Mouse (Mus musculus): ENCODE data around the gene Pten. TPM values are rescaled to one million over a fixed set of nuclear protein-coding genes. Genes with fewer than 3 reads are reported as not detected.
A peak's percentile ranks its signal among the peaks of the same experiment; 100 is the strongest.

Pten gene
- polyA plus RNA-seq, 1 experiment from 2014 or later, result 2.4 TPM

- Histone ChIP-seq H3K36me3 (replicated peaks) (no peaks in the 10 kb centered on the region), H3K9ac (no peak overlapping the region), H3K27ac (replicated peaks) (no peak overlapping the region), H3K27me3 (peaks cover 19% of the 10 kb centered on the region), H3K4me1 (replicated peaks) (no peaks in the 10 kb centered on the region), H3K9me3 (replicated peaks) (no peaks in the 10 kb centered on the region), H3K4me2 (no peak overlapping the region), H3K4me3 (replicated peaks) (no peak overlapping the region)
- ATAC-seq (ENCODE audit: insufficient read depth), result no peak
- 13% methylated on average over 22 of the region's 22 CpGs for whole genome bisulfite sequencing (ENCODE audit: insufficient replicate concordance)
Measured at GRCm38 (mm10) chr19:32726451-32727325, 30.6 kb upstream of the Pten start.

GRCm38 (mm10) chr19:32729785-32730184 lies 27.5 kb upstream of the Pten start:
- H3K4me3 ChIP-seq (replicated peaks), result no peak overlapping the region
- no peaks in the 10 kb centered on the region for H3K36me3 ChIP-seq (replicated peaks)
- no peak for ATAC-seq (ENCODE audit: insufficient read depth)
- H3K4me1 ChIP-seq (replicated peaks), result no peaks in the 10 kb centered on the region
- H3K27ac ChIP-seq (replicated peaks), result no peak overlapping the region
- no peak overlapping the region for H3K9ac ChIP-seq
- H3K4me2 ChIP-seq, result no peak overlapping the region
- H3K9me3 ChIP-seq (replicated peaks), result no peaks in the 10 kb centered on the region
- peaks cover 19% of the 10 kb centered on the region for H3K27me3 ChIP-seq
- 62% methylated on average over 4 of the region's 4 CpGs for WGBS (ENCODE audit: insufficient replicate concordance)

- H3K4me2 ChIP-seq, result no peak overlapping the region
- no peaks in the 10 kb centered on the region for H3K4me1 ChIP-seq (replicated peaks)
- no peak overlapping the region for H3K9ac ChIP-seq
- no peak for ATAC-seq (ENCODE audit: insufficient read depth)
- H3K36me3 ChIP-seq (replicated peaks), result no peaks in the 10 kb centered on the region
- no peaks in the 10 kb centered on the region for H3K9me3 ChIP-seq (replicated peaks)
- H3K27ac ChIP-seq (replicated peaks), result no peak overlapping the region
- H3K27me3 ChIP-seq, result peaks cover under 1% of the 10 kb centered on the region; the same call in 1 of the 2 replicates
- H3K4me3 ChIP-seq (replicated peaks), result no peak overlapping the region
Measured at GRCm38 (mm10) chr19:32732922-32733321, 24.4 kb upstream of the Pten start.

- no peak overlapping the region for H3K27ac ChIP-seq (replicated peaks)
- H3K4me1 ChIP-seq (replicated peaks), result no peaks in the 10 kb centered on the region
- no peaks in the 10 kb centered on the region for H3K27me3 ChIP-seq
- H3K36me3 ChIP-seq (replicated peaks), result no peaks in the 10 kb centered on the region
- 65% methylated on average over 7 of the region's 7 CpGs for WGBS (ENCODE audit: insufficient replicate concordance)
- H3K4me2 ChIP-seq, result no peak overlapping the region
- H3K9ac ChIP-seq, result no peak overlapping the region
- no peak for ATAC-seq (ENCODE audit: insufficient read depth)
- no peak overlapping the region for H3K4me3 ChIP-seq (replicated peaks)
- H3K9me3 ChIP-seq (replicated peaks), result no peaks in the 10 kb centered on the region
Measured at GRCm38 (mm10) chr19:32737844-32738243, 19.5 kb upstream of the Pten start.

GRCm38 (mm10) chr19:32739686-32740085 lies 17.6 kb upstream of the Pten start, which contains the start of gene Atad1:
TSS of gene Atad1 (minus strand) at chr19:32739786.
- no peak for ATAC-seq (ENCODE audit: insufficient read depth)
- Histone ChIP-seq H3K4me3 (replicated peaks) (no peak within 1 kb of the TSS), H3K4me2 (no peak within 1 kb of the TSS), H3K27me3 (no peaks in the 10 kb centered on the region), H3K4me1 (replicated peaks) (no peaks in the 10 kb centered on the region), H3K9me3 (replicated peaks) (no peaks in the 10 kb centered on the region), H3K9ac (no peak within 1 kb of the TSS), H3K36me3 (replicated peaks) (no peaks in the 10 kb centered on the region), H3K27ac (replicated peaks) (no peak within 1 kb of the TSS)
- 69% methylated on average over 4 of the region's 4 CpGs for WGBS (ENCODE audit: insufficient replicate concordance)

- Histone ChIP-seq H3K4me2 (no peak overlapping the region), H3K27me3 (no peaks in the 10 kb centered on the region), H3K9ac (no peak overlapping the region), H3K27ac (replicated peaks) (no peak overlapping the region), H3K36me3 (replicated peaks) (no peaks in the 10 kb centered on the region), H3K4me1 (replicated peaks) (no peaks in the 10 kb centered on the region), H3K9me3 (replicated peaks) (no peaks in the 10 kb centered on the region), H3K4me3 (replicated peaks) (no peak overlapping the region)
- 41% methylated on average over 4 of the region's 4 CpGs for WGBS (ENCODE audit: insufficient replicate concordance)
- no peak for ATAC-seq (ENCODE audit: insufficient read depth)
Measured at GRCm38 (mm10) chr19:32740641-32741345, 16.5 kb upstream of the Pten start.

- Histone ChIP-seq H3K4me1 (replicated peaks) (peaks cover 2% of the 10 kb centered on the region; the same call in 1 of the 2 replicates), H3K27ac (replicated peaks) (no peak overlapping the region), H3K27me3 (peaks cover 8% of the 10 kb centered on the region), H3K9me3 (replicated peaks) (no peaks in the 10 kb centered on the region), H3K4me2 (no peak overlapping the region), H3K9ac (no peak overlapping the region), H3K4me3 (replicated peaks) (no peak overlapping the region), H3K36me3 (replicated peaks) (no peaks in the 10 kb centered on the region)
- ATAC-seq (ENCODE audit: insufficient read depth), result no peak
- 30% methylated on average over 6 of the region's 6 CpGs for WGBS (ENCODE audit: insufficient replicate concordance)
Measured at GRCm38 (mm10) chr19:32749425-32749824, 7.9 kb upstream of the Pten start.

GRCm38 (mm10) chr19:32752357-32752756 lies 4.9 kb upstream of the Pten start:
- peaks cover 10% of the 10 kb centered on the region for H3K27me3 ChIP-seq
- no peak overlapping the region for H3K9ac ChIP-seq
- H3K36me3 ChIP-seq (replicated peaks), result no peaks in the 10 kb centered on the region
- H3K4me1 ChIP-seq (replicated peaks), result peaks cover 23% of the 10 kb centered on the region
- WGBS (ENCODE audit: insufficient replicate concordance), result 68% methylated on average over 6 of the region's 6 CpGs
- no peak overlapping the region for H3K27ac ChIP-seq (replicated peaks)
- no peak for ATAC-seq (ENCODE audit: insufficient read depth)
- no peak overlapping the region for H3K4me3 ChIP-seq (replicated peaks)
- no peak overlapping the region for H3K4me2 ChIP-seq
- no peaks in the 10 kb centered on the region for H3K9me3 ChIP-seq (replicated peaks)

GRCm38 (mm10) chr19:32753386-32753785 lies 3.9 kb upstream of the Pten start:
- Histone ChIP-seq H3K4me3 (replicated peaks) (no peak overlapping the region), H3K27ac (replicated peaks) (no peak overlapping the region), H3K27me3 (peaks cover 10% of the 10 kb centered on the region), H3K9me3 (replicated peaks) (no peaks in the 10 kb centered on the region), H3K9ac (no peak overlapping the region), H3K36me3 (replicated peaks) (no peaks in the 10 kb centered on the region), H3K4me2 (no peak overlapping the region), H3K4me1 (replicated peaks) (peaks cover 25% of the 10 kb centered on the region)
- ATAC-seq (ENCODE audit: insufficient read depth), result no peak
- WGBS (ENCODE audit: insufficient replicate concordance), result 70% methylated on average over 3 of the region's 3 CpGs

GRCm38 (mm10) chr19:32754188-32755000 lies 2.9 kb upstream of the Pten start:
- no peaks in the 10 kb centered on the region for H3K36me3 ChIP-seq (replicated peaks)
- ATAC-seq (ENCODE audit: insufficient read depth), result no peak
- H3K4me2 ChIP-seq, result peak overlapping the region; percentile 100; the same call in 1 of the 2 replicates
- H3K9ac ChIP-seq, result no peak overlapping the region
- H3K4me3 ChIP-seq (replicated peaks), result no peak overlapping the region
- H3K9me3 ChIP-seq (replicated peaks), result no peaks in the 10 kb centered on the region
- no peak overlapping the region for H3K27ac ChIP-seq (replicated peaks)
- H3K4me1 ChIP-seq (replicated peaks), result peaks cover 36% of the 10 kb centered on the region
- 36% methylated on average over 15 of the region's 15 CpGs for WGBS (ENCODE audit: insufficient replicate concordance)
- H3K27me3 ChIP-seq, result peaks cover 10% of the 10 kb centered on the region

Measured in liver, embryonic 15.5 days (tissue).